Mouse (Mus musculus): ENCODE results near the gene Atp1b2. TPM values are rescaled to one million over a fixed set of nuclear protein-coding genes. Genes with fewer than 3 reads are reported as not detected.
A peak's percentile ranks its signal among the peaks of the same experiment; 100 is the strongest.
"Not testable (repeated sequence)": the region's sequence is repeated elsewhere in the genome, so short reads cannot be mapped to it uniquely, and the experiment has no call there.

The Atp1b2 gene
- polyA plus RNA-seq (2016; fragmentation: Nextera tagmentation; extraction: Ambion mirVana) = 8.4 and 10.8 TPM in 2 replicates

GRCm38 (mm10) chr11:69605726-69606490, at the start of gene Atp1b2:
Atp1b2 (minus strand) TSS chr11:69605942.
- 3% methylated on average over 32 of the region's 32 CpGs for WGBS
- H3K27me3 ChIP-seq (replicated peaks) = peaks cover 8% of the 10 kb centered on the region; the same call in 1 of the 2 replicates
- H3K4me2 ChIP-seq (replicated peaks) = peak within 1 kb of the TSS; percentile 100
- H3K9me3 ChIP-seq = no peaks in the 10 kb centered on the region
- peak; percentile 81 for ATAC-seq (ENCODE audit: low FRiP score, low read depth)
- H3K4me1 ChIP-seq = peaks cover 24% of the 10 kb centered on the region
- H3K4me3 ChIP-seq = peak within 1 kb of the TSS; percentile 59
- no peak within 1 kb of the TSS for H3K27ac ChIP-seq
- no peaks in the 10 kb centered on the region for H3K36me3 ChIP-seq
- peak within 1 kb of the TSS; percentile 77 for H3K9ac ChIP-seq

- H3K4me3 ChIP-seq = no peak overlapping the region
- no peak for ATAC-seq (ENCODE audit: low FRiP score, low read depth)
- no peak overlapping the region for H3K9ac ChIP-seq
- H3K27ac ChIP-seq = no peak overlapping the region
- no peaks in the 10 kb centered on the region for H3K27me3 ChIP-seq (replicated peaks)
- no peaks in the 10 kb centered on the region for H3K9me3 ChIP-seq
- no peak overlapping the region for H3K4me2 ChIP-seq (replicated peaks)
- peaks cover 79% of the 10 kb centered on the region for H3K36me3 ChIP-seq
- 50% methylated on average over 9 of the region's 9 CpGs for WGBS
- H3K4me1 ChIP-seq = peaks cover 11% of the 10 kb centered on the region
Observed at GRCm38 (mm10) chr11:69654760-69655159, 49.0 kb upstream of the Atp1b2 start.

GRCm38 (mm10) chr11:69653399-69653798, 47.7 kb upstream of the Atp1b2 start:
- Histone ChIP-seq H3K4me2 (replicated peaks) (no peak overlapping the region), H3K9me3 (no peaks in the 10 kb centered on the region), H3K4me1 (peaks cover 11% of the 10 kb centered on the region), H3K9ac (no peak overlapping the region), H3K4me3 (no peak overlapping the region), H3K27ac (no peak overlapping the region), H3K36me3 (peaks cover 85% of the 10 kb centered on the region), H3K27me3 (replicated peaks) (no peaks in the 10 kb centered on the region)
- 89% methylated on average over 5 of the region's 5 CpGs for WGBS
- no peak for ATAC-seq (ENCODE audit: low FRiP score, low read depth)

GRCm38 (mm10) chr11:69645860-69646259, 40.1 kb upstream of the Atp1b2 start:
- ATAC-seq (ENCODE audit: low FRiP score, low read depth) = no peak
- 97% methylated on average over 5 of the region's 5 CpGs for WGBS

GRCm38 (mm10) chr11:69635471-69635870, 29.7 kb upstream of the Atp1b2 start:
- no peak overlapping the region for H3K4me3 ChIP-seq
- H3K9ac ChIP-seq = no peak overlapping the region
- H3K9me3 ChIP-seq = no peaks in the 10 kb centered on the region
- no peak overlapping the region for H3K27ac ChIP-seq
- peaks cover 28% of the 10 kb centered on the region for H3K4me1 ChIP-seq
- peaks cover 22% of the 10 kb centered on the region for H3K36me3 ChIP-seq
- ATAC-seq (ENCODE audit: low FRiP score, low read depth) = no peak
- 93% methylated on average over 3 of the region's 3 CpGs for WGBS
- no peaks in the 10 kb centered on the region for H3K27me3 ChIP-seq (replicated peaks)
- peak overlapping the region; percentile 75 for H3K4me2 ChIP-seq (replicated peaks)

More at GRCm38 (mm10) chr11:69645860-69646259, 40.1 kb upstream of the Atp1b2 start:
- H3K4me2 ChIP-seq (replicated peaks) = no peak overlapping the region
- no peak overlapping the region for H3K4me3 ChIP-seq
- H3K27ac ChIP-seq = no peak overlapping the region
- H3K9me3 ChIP-seq = no peaks in the 10 kb centered on the region
- peaks cover 88% of the 10 kb centered on the region for H3K36me3 ChIP-seq
- H3K4me1 ChIP-seq = no peaks in the 10 kb centered on the region
- no peak overlapping the region for H3K9ac ChIP-seq
- H3K27me3 ChIP-seq (replicated peaks) = no peaks in the 10 kb centered on the region

GRCm38 (mm10) chr11:69633128-69633866, 27.6 kb upstream of the Atp1b2 start:
- 1% methylated on average over 49 of the region's 50 CpGs for WGBS
- peaks cover 28% of the 10 kb centered on the region for H3K4me1 ChIP-seq
- H3K4me2 ChIP-seq (replicated peaks) = peak overlapping the region; percentile 75
- no peaks in the 10 kb centered on the region for H3K9me3 ChIP-seq
- peak; percentile 56 for ATAC-seq (ENCODE audit: low FRiP score, low read depth)
- peak overlapping the region; percentile 95 for H3K27ac ChIP-seq
- peaks cover 6% of the 10 kb centered on the region; the same call in 1 of the 2 replicates for H3K36me3 ChIP-seq
- peak overlapping the region; percentile 89 for H3K4me3 ChIP-seq
- H3K27me3 ChIP-seq (replicated peaks) = no peaks in the 10 kb centered on the region
- H3K9ac ChIP-seq = peak overlapping the region; percentile 91

- Histone ChIP-seq H3K9ac (peak within 1 kb of the TSS; percentile 91), H3K4me2 (replicated peaks) (peak within 1 kb of the TSS; percentile 75)
- WGBS = under 1% methylated on average over 51 of the region's 56 CpGs
Observed at GRCm38 (mm10) chr11:69632284-69633089, 26.7 kb upstream of the Atp1b2 start, which contains the start of gene Fxr2. Fxr2 (plus strand) TSS chr11:69632990.

GRCm38 (mm10) chr11:69629802-69630201, 24.1 kb upstream of the Atp1b2 start:
- Histone ChIP-seq H3K9me3 (no peaks in the 10 kb centered on the region), H3K27ac (no peak overlapping the region), H3K4me3 (no peak overlapping the region), H3K9ac (no peak overlapping the region), H3K27me3 (replicated peaks) (no peaks in the 10 kb centered on the region), H3K4me1 (peaks cover 15% of the 10 kb centered on the region), H3K36me3 (no peaks in the 10 kb centered on the region), H3K4me2 (replicated peaks) (no peak overlapping the region)
- 75% methylated on average over 1 of the region's 1 CpGs for WGBS
- no peak for ATAC-seq (ENCODE audit: low FRiP score, low read depth)

More at GRCm38 (mm10) chr11:69632284-69633089, 26.7 kb upstream of the Atp1b2 start, which contains the start of gene Fxr2:
- peaks cover 3% of the 10 kb centered on the region; the same call in 1 of the 2 replicates for H3K36me3 ChIP-seq
- peak within 1 kb of the TSS; percentile 89 for H3K4me3 ChIP-seq
- peak within 1 kb of the TSS; percentile 95 for H3K27ac ChIP-seq
- peak; percentile 98 for ATAC-seq (ENCODE audit: low FRiP score, low read depth)
- peaks cover 28% of the 10 kb centered on the region for H3K4me1 ChIP-seq
- no peaks in the 10 kb centered on the region for H3K27me3 ChIP-seq (replicated peaks)
- H3K9me3 ChIP-seq = no peaks in the 10 kb centered on the region

GRCm38 (mm10) chr11:69628286-69628685, 22.5 kb upstream of the Atp1b2 start:
- ATAC-seq (ENCODE audit: low FRiP score, low read depth) = no peak
- Histone ChIP-seq H3K9me3 (no peaks in the 10 kb centered on the region), H3K4me1 (0 out of 2 replicates have a peak, but pooled peaks cover 3% of the 10 kb centered on the region), H3K4me2 (replicated peaks) (no peak overlapping the region), H3K4me3 (no peak overlapping the region), H3K27me3 (replicated peaks) (no peaks in the 10 kb centered on the region), H3K27ac (no peak overlapping the region), H3K36me3 (no peaks in the 10 kb centered on the region), H3K9ac (no peak overlapping the region)
- WGBS = 32% methylated on average over 6 of the region's 6 CpGs

GRCm38 (mm10) chr11:69624339-69624738, 18.6 kb upstream of the Atp1b2 start:
- ATAC-seq (ENCODE audit: low FRiP score, low read depth); H3K4me3 ChIP-seq; H3K36me3 ChIP-seq; H3K27me3 ChIP-seq (replicated peaks); H3K4me2 ChIP-seq (replicated peaks); H3K9me3 ChIP-seq; H3K27ac ChIP-seq; H3K9ac ChIP-seq: not testable (repeated sequence)
- 76% methylated on average over 2 of the region's 2 CpGs for WGBS
- peaks cover 12% of the 10 kb centered on the region for H3K4me1 ChIP-seq

GRCm38 (mm10) chr11:69623006-69623405, 17.3 kb upstream of the Atp1b2 start:
- Histone ChIP-seq H3K4me1 (peaks cover 12% of the 10 kb centered on the region), H3K4me3 (no peak overlapping the region), H3K9me3 (no peaks in the 10 kb centered on the region), H3K27ac (no peak overlapping the region), H3K36me3 (no peaks in the 10 kb centered on the region), H3K27me3 (replicated peaks) (no peaks in the 10 kb centered on the region), H3K9ac (no peak overlapping the region), H3K4me2 (replicated peaks) (peak overlapping the region; percentile 75)
- ATAC-seq (ENCODE audit: low FRiP score, low read depth) = no peak
- WGBS = 60% methylated on average over 4 of the region's 4 CpGs
